25 mouse cellular contexts compared by ENCODE assay signal in genomic region chr2:118075165-118075564, GRCm38 (mm10).
"Had no signal": no experiment of that assay in that cellular context is flagged by ENCODE, and none has a peak within 500 bp of the region (broad histone marks: within the 10 kb centered on the region; RNA-seq: fewer than 3 reads in every experiment).

No protein-coding gene starts in this region.

- H3K4me1 ChIP-seq: heart, embryonic 10.5 days; heart, embryonic 12.5 days; hindbrain, embryonic 10.5 days; hindbrain, embryonic 12.5 days; intestine, embryonic 15.5 days; limb, embryonic 10.5 days; limb, embryonic 12.5 days had no signal

- H3K27ac ChIP-seq: gastrocnemius, adult 2 months; heart, embryonic 10.5 days; hindbrain, embryonic 10.5 days; hindbrain, embryonic 12.5 days; hindbrain, embryonic 14.5 days; intestine, embryonic 15.5 days; layer of hippocampus, adult 2 months; left cerebral cortex, adult 2 months; limb, embryonic 10.5 days; limb, embryonic 12.5 days had no signal

- DNase-seq: gastrocnemius, adult 2 months; gastrocnemius, postnatal 10 days; gastrocnemius, postnatal 25 days; heart, adult 18-20 months; heart, postnatal 10 days; heart, postnatal 4 days; kidney, adult 18-20 months; kidney, adult 8-10 months; kidney, postnatal 10 days; kidney, postnatal 25 days; kidney, postnatal 4 days; liver had no signal

- ATAC-seq: hindbrain, embryonic 16.5 days; inflammation-experienced regulatory T-cells, adult 6 months; intestine, embryonic 15.5 days; intestine, postnatal 0 days had no signal

- H3K4me3 ChIP-seq: gastrocnemius, adult 2 months; heart, embryonic 10.5 days; heart, embryonic 12.5 days; hindbrain, embryonic 10.5 days; hindbrain, embryonic 12.5 days; intestine, embryonic 15.5 days; layer of hippocampus, adult 2 months; left cerebral cortex, adult 2 months; limb, embryonic 10.5 days; limb, embryonic 12.5 days had no signal
